Mouse (Mus musculus): ENCODE data around the gene Ndfip2. TPM values are rescaled to one million over a fixed set of nuclear protein-coding genes. Genes with fewer than 3 reads are reported as not detected.

Gene Ndfip2
- polyA plus RNA-seq, 1 experiment, result 34.4 TPM

DNA sequence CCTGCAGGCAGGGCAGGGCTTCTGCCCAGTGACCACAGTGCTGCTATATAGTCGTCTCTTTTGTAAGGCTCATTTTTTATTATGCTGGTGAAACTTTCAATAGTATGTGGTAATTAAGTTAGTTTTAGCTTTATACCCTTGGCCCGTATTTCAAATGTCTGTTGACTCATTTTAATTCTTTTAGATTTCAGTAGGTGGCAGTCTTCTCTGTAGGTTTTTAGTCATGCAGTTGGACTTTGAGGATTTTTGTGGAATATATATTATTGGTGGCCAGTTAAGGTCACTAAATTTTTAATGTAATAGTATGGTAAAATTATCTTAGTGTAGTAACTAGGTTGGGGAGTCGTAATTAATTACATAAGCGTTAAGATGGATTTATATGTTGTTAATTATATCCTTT lies 44.3 kb downstream of the Ndfip2 start:
- no peak overlapping the region for H3K4me3 ChIP-seq (ENCODE audit: low read depth, low read length)
- no peak overlapping the region for H3K27ac ChIP-seq (ENCODE audit: insufficient read depth, low read length)
- H3K36me3 ChIP-seq (ENCODE audit: control insufficient read depth, insufficient read depth, low read length, poor library complexity, severe bottlenecking), result no peaks in the 10 kb centered on the region
- no peaks in the 10 kb centered on the region for H3K9me3 ChIP-seq (replicated peaks; ENCODE audit: control insufficient read depth, insufficient read depth, low read length, poor library complexity, severe bottlenecking)
- TF ChIP-seq POLR2A (IDR thresholded peaks at IDR 0.05; ENCODE audit: insufficient read depth, low read length) (no peak), EP300 (IDR thresholded peaks at IDR 0.05; ENCODE audit: insufficient read depth, low read depth, low read length) (no peak), CTCF (IDR thresholded peaks at IDR 0.05; ENCODE audit: low read depth, low read length) (no peak)
- no peaks in the 10 kb centered on the region for H3K4me1 ChIP-seq (ENCODE audit: control insufficient read depth, insufficient read depth, low read length)
- no peak overlapping the region for H3K9ac ChIP-seq (ENCODE audit: low read depth, poor library complexity, severe bottlenecking)
- no peaks in the 10 kb centered on the region for H3K27me3 ChIP-seq (ENCODE audit: control insufficient read depth, insufficient read depth, low read length, poor library complexity, severe bottlenecking)

DNA sequence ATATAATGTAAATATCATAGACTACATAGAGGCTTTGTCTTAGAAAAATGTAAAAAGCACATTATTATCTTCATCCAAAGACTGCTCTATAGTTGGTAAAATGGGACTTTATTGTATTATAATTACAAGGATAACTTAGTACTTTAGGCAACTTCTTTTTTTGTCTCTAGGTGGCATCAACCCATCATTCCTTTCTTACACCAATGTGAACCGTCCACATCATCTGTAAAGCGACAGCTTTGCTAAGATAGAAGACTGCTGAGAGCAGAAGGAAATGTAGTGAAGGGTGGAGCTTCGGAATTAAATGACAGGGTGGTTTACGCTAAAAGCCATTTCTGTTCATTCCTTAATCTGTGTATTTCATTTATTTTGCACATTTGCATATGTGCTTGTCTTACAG lies 49.3 kb downstream of the Ndfip2 start:
- no peak overlapping the region for H3K9ac ChIP-seq (ENCODE audit: low read depth, poor library complexity, severe bottlenecking)
- no peak overlapping the region for H3K4me3 ChIP-seq (ENCODE audit: low read depth, low read length)
- H3K27ac ChIP-seq (ENCODE audit: insufficient read depth, low read length), result no peak overlapping the region
- H3K27me3 ChIP-seq (ENCODE audit: control insufficient read depth, insufficient read depth, low read length, poor library complexity, severe bottlenecking), result no peaks in the 10 kb centered on the region
- no peaks in the 10 kb centered on the region for H3K4me1 ChIP-seq (ENCODE audit: control insufficient read depth, insufficient read depth, low read length)
- H3K36me3 ChIP-seq (ENCODE audit: control insufficient read depth, insufficient read depth, low read length, poor library complexity, severe bottlenecking), result no peaks in the 10 kb centered on the region
- H3K9me3 ChIP-seq (replicated peaks; ENCODE audit: control insufficient read depth, insufficient read depth, low read length, poor library complexity, severe bottlenecking), result no peaks in the 10 kb centered on the region
- TF ChIP-seq CTCF (IDR thresholded peaks at IDR 0.05; ENCODE audit: low read depth, low read length), result no peak
- TF ChIP-seq EP300 (IDR thresholded peaks at IDR 0.05; ENCODE audit: insufficient read depth, low read depth, low read length), result no peak
- no peak for TF ChIP-seq POLR2A (IDR thresholded peaks at IDR 0.05; ENCODE audit: insufficient read depth, low read length)

GRCm38 (mm10) chr14:105312366-105312765 lies 54.0 kb downstream of the Ndfip2 start:
- Histone ChIP-seq H3K9ac (ENCODE audit: low read depth, poor library complexity, severe bottlenecking) (no peak overlapping the region), H3K4me3 (ENCODE audit: low read depth, low read length) (no peak overlapping the region), H3K9me3 (replicated peaks; ENCODE audit: control insufficient read depth, insufficient read depth, low read length, poor library complexity, severe bottlenecking) (no peaks in the 10 kb centered on the region), H3K36me3 (ENCODE audit: control insufficient read depth, insufficient read depth, low read length, poor library complexity, severe bottlenecking) (no peaks in the 10 kb centered on the region), H3K4me1 (ENCODE audit: control insufficient read depth, insufficient read depth, low read length) (no peaks in the 10 kb centered on the region), H3K27ac (ENCODE audit: insufficient read depth, low read length) (no peak overlapping the region), H3K27me3 (ENCODE audit: control insufficient read depth, insufficient read depth, low read length, poor library complexity, severe bottlenecking) (no peaks in the 10 kb centered on the region)
- no peak for TF ChIP-seq POLR2A (IDR thresholded peaks at IDR 0.05; ENCODE audit: insufficient read depth, low read length)
- no peak for TF ChIP-seq EP300 (IDR thresholded peaks at IDR 0.05; ENCODE audit: insufficient read depth, low read depth, low read length)
- no peak for TF ChIP-seq CTCF (IDR thresholded peaks at IDR 0.05; ENCODE audit: low read depth, low read length)

- H3K9ac ChIP-seq (ENCODE audit: low read depth, poor library complexity, severe bottlenecking), result no peak overlapping the region
Measured at GRCm38 (mm10) chr14:105312944-105313343, 54.6 kb downstream of the Ndfip2 start.

GRCm38 (mm10) chr14:105313877-105314276 lies 55.5 kb downstream of the Ndfip2 start:
- H3K9ac ChIP-seq (ENCODE audit: low read depth, poor library complexity, severe bottlenecking), result no peak overlapping the region
- H3K9me3 ChIP-seq (replicated peaks; ENCODE audit: control insufficient read depth, insufficient read depth, low read length, poor library complexity, severe bottlenecking), result no peaks in the 10 kb centered on the region
- H3K27me3 ChIP-seq (ENCODE audit: control insufficient read depth, insufficient read depth, low read length, poor library complexity, severe bottlenecking), result no peaks in the 10 kb centered on the region
- no peaks in the 10 kb centered on the region for H3K36me3 ChIP-seq (ENCODE audit: control insufficient read depth, insufficient read depth, low read length, poor library complexity, severe bottlenecking)
- H3K4me1 ChIP-seq (ENCODE audit: control insufficient read depth, insufficient read depth, low read length), result no peaks in the 10 kb centered on the region
- TF ChIP-seq EP300 (IDR thresholded peaks at IDR 0.05; ENCODE audit: insufficient read depth, low read depth, low read length) (no peak), CTCF (IDR thresholded peaks at IDR 0.05; ENCODE audit: low read depth, low read length) (no peak), POLR2A (IDR thresholded peaks at IDR 0.05; ENCODE audit: insufficient read depth, low read length) (no peak)
- no peak overlapping the region for H3K4me3 ChIP-seq (ENCODE audit: low read depth, low read length)
- H3K27ac ChIP-seq (ENCODE audit: insufficient read depth, low read length), result no peak overlapping the region

More at GRCm38 (mm10) chr14:105312944-105313343, 54.6 kb downstream of the Ndfip2 start:
- TF ChIP-seq POLR2A (IDR thresholded peaks at IDR 0.05; ENCODE audit: insufficient read depth, low read length), result no peak
- no peak for TF ChIP-seq EP300 (IDR thresholded peaks at IDR 0.05; ENCODE audit: insufficient read depth, low read depth, low read length)
- no peak for TF ChIP-seq CTCF (IDR thresholded peaks at IDR 0.05; ENCODE audit: low read depth, low read length)
- Histone ChIP-seq H3K27ac (ENCODE audit: insufficient read depth, low read length) (no peak overlapping the region), H3K36me3 (ENCODE audit: control insufficient read depth, insufficient read depth, low read length, poor library complexity, severe bottlenecking) (no peaks in the 10 kb centered on the region), H3K27me3 (ENCODE audit: control insufficient read depth, insufficient read depth, low read length, poor library complexity, severe bottlenecking) (no peaks in the 10 kb centered on the region), H3K4me1 (ENCODE audit: control insufficient read depth, insufficient read depth, low read length) (no peaks in the 10 kb centered on the region), H3K9me3 (replicated peaks; ENCODE audit: control insufficient read depth, insufficient read depth, low read length, poor library complexity, severe bottlenecking) (no peaks in the 10 kb centered on the region), H3K4me3 (ENCODE audit: low read depth, low read length) (no peak overlapping the region)

GRCm38 (mm10) chr14:105321712-105322111 lies 63.3 kb downstream of the Ndfip2 start:
- H3K27ac ChIP-seq (ENCODE audit: insufficient read depth, low read length), result no peak overlapping the region
- no peaks in the 10 kb centered on the region for H3K36me3 ChIP-seq (ENCODE audit: control insufficient read depth, insufficient read depth, low read length, poor library complexity, severe bottlenecking)
- no peak overlapping the region for H3K4me3 ChIP-seq (ENCODE audit: low read depth, low read length)
- H3K4me1 ChIP-seq (ENCODE audit: control insufficient read depth, insufficient read depth, low read length), result no peaks in the 10 kb centered on the region
- TF ChIP-seq EP300 (IDR thresholded peaks at IDR 0.05; ENCODE audit: insufficient read depth, low read depth, low read length), result no peak
- TF ChIP-seq POLR2A (IDR thresholded peaks at IDR 0.05; ENCODE audit: insufficient read depth, low read length), result no peak
- no peak for TF ChIP-seq CTCF (IDR thresholded peaks at IDR 0.05; ENCODE audit: low read depth, low read length)
- no peaks in the 10 kb centered on the region for H3K27me3 ChIP-seq (ENCODE audit: control insufficient read depth, insufficient read depth, low read length, poor library complexity, severe bottlenecking)
- H3K9me3 ChIP-seq (replicated peaks; ENCODE audit: control insufficient read depth, insufficient read depth, low read length, poor library complexity, severe bottlenecking), result no peaks in the 10 kb centered on the region
- no peak overlapping the region for H3K9ac ChIP-seq (ENCODE audit: low read depth, poor library complexity, severe bottlenecking)

Measured in ES-Bruce4 (cell line).